Mouse (Mus musculus) Patski (cell line): ENCODE results near the gene Dohh. TPM values are rescaled to one million over a fixed set of nuclear protein-coding genes. Genes with fewer than 3 reads are reported as not detected.
A peak's percentile ranks its signal among the peaks of the same experiment; 100 is the strongest.

ENCODE experiments used
- ATAC-seq: fragments of 100-300 bp; one replicate; pipeline ENCODE4 v1.8.0; 2021
- CTCF ChIA-PET: fragments of 350-600 bp; sonication (Branson Sonifier 250); formaldehyde crosslinking; loops from one replicate; lab custom pipeline; 2022; ENCODE audit warnings: inconsistent platforms; lab: Charles Lee
- POLR2A ChIA-PET: fragments of 350-600 bp; sonication (Branson Sonifier 250); formaldehyde crosslinking; loops from one replicate; lab custom pipeline; 2022; ENCODE audit warnings: antibody characterized with exemption, inconsistent platforms; lab: Charles Lee
- DNase-seq: peaks from one replicate; pipeline ENCODE4 v3.0.0-alpha.2; 2011; ENCODE audit warnings: low read depth, low spot score
- H3K27me3 ChIP-seq: fragments of 371-371 bp; one replicate; pipeline ENCODE4 v1.5.1; 2021
- CTCF ChIP-seq: fragments of 100-300 bp; IDR thresholded peaks from one replicate; pipeline ENCODE4 v1.5.1; 2021
- in situ Hi-C: fragments of 300-500 bp; cut with MboI; formaldehyde crosslinking; loops from 3 replicates; pipeline ENCODE4 v1.11.1; 2018; ENCODE audit warnings: low pct_unique_long_range_greater_than_20kb, mixed read lengths
- polyA plus RNA-seq: library from polyadenylated mRNA; unstranded; gene quantifications from one replicate; pipeline ENCODE4 v1.2.3, GENCODE M21; 2021

Dohh gene
- 83.4 TPM for polyA plus RNA-seq

DNA sequence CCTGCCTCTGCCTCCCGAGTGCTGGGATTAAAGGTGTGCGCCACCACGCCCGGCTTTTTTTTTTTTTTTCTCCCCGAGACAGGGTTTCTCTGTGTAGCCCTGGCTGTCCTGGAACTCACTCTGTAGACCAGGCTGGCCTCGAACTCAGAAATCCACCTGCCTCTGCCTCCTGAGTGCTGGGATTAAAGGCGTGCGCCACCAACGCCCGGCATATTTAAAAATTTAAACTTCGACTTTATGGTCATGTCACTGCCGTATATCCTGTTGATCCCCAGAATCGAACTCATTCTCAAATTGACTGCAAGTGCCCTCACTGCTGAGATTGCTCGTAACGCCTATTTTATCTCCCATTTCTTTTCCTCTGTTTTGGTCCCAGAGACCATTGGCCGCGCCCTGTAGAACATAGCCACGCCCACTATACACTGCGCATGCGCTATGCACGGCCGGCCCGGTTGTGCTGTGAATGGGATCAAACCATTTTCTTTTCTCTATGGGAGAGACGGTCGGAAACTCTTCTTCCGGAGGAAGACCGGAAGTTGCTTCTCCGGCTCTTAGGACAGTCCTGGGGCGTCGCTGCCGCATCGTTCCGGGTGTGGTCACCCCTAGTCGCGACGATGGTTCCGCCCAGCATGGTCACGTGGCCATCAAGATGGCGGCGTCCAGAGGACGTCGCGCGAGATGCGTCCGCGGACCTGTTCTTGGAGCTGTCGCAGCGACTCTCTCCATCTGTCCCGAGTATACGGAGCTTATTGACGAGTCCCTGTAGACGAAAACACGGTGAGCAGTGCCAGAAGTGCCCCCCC, at the start of gene Dohh, which contains the start of gene Gm48551:
Gene Dohh (plus strand): TSS at position 627 of the 803 bp plus-strand sequence.
Gene Gm48551 (plus strand): TSS at position 665 of the 803 bp plus-strand sequence.
- CTCF ChIA-PET = interaction anchor here (0.6 to 2.2 kb wide), 2 partner anchors 21 to 67 kb away, joined by 3 to 12 read pairs; no protein-coding TSS in a partner anchor
- TF ChIP-seq CTCF = no peak
- no peaks in the 10 kb centered on the region for H3K27me3 ChIP-seq
- in situ Hi-C loops = no loop called here
- peak; percentile 83 for ATAC-seq
- peak; percentile 94 for DNase-seq
- POLR2A ChIA-PET = interaction anchor here (1.3 kb wide), 1 partner anchor 10 kb away, joined by 3 read pairs; no protein-coding TSS in a partner anchor

- no peak for ATAC-seq
- ChIA-PET CTCF (interaction anchor here (1.4 kb wide), 1 partner anchor 46 kb away, joined by 5 read pairs; no protein-coding TSS in a partner anchor), POLR2A (interaction anchor here (0.6 kb wide), 1 partner anchor 125 kb away, joined by 6 read pairs; no protein-coding TSS in a partner anchor)
- no peak for DNase-seq
- in situ Hi-C loops = no loop called here
- TF ChIP-seq CTCF = no peak
- no peaks in the 10 kb centered on the region for H3K27me3 ChIP-seq
Observed at GRCm38 (mm10) chr10:81335393-81336340, 48.6 kb upstream of the Dohh start.

DNA sequence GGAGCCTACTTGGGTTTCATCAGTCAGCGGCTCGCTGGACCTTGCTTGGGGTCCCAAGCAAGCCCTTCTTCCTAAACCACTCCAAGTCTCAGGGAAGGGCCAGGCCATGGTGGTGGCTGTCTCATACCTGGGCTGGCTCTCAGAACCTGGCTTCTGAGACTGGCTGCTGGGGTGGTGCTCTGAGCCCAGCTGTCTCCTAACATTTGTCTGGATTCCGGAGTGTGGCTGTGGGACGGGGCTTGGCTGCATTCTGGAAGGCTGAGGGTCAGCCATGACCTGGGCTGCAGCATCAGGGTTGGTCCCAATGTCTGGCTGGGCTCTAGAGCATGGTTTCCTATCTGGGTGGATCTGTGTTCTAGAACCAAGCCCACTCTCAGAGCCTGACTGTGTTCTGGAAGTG, 47.7 kb upstream of the Dohh start:
- H3K27me3 ChIP-seq = no peaks in the 10 kb centered on the region
- in situ Hi-C loops = no loop called here
- no peak for ATAC-seq
- no peak for DNase-seq
- CTCF ChIA-PET = interaction anchor here (1.4 kb wide), 1 partner anchor 47 kb away, joined by 5 read pairs; no protein-coding TSS in a partner anchor
- TF ChIP-seq CTCF = no peak
- POLR2A ChIA-PET = no interaction called here

- ATAC-seq = no peak
- no peak for TF ChIP-seq CTCF
- no peaks in the 10 kb centered on the region for H3K27me3 ChIP-seq
- DNase-seq = no peak
- in situ Hi-C loops = no loop called here
- ChIA-PET POLR2A (no interaction called here), CTCF (interaction anchor here (1.0 to 2.3 kb wide), 2 partner anchors 10 to 48 kb away, joined by 3 to 10 read pairs; partner anchors contain the start of genes Hmg20b and Pip5k1c)
Observed at GRCm38 (mm10) chr10:81340551-81341332, 43.5 kb upstream of the Dohh start.

DNA sequence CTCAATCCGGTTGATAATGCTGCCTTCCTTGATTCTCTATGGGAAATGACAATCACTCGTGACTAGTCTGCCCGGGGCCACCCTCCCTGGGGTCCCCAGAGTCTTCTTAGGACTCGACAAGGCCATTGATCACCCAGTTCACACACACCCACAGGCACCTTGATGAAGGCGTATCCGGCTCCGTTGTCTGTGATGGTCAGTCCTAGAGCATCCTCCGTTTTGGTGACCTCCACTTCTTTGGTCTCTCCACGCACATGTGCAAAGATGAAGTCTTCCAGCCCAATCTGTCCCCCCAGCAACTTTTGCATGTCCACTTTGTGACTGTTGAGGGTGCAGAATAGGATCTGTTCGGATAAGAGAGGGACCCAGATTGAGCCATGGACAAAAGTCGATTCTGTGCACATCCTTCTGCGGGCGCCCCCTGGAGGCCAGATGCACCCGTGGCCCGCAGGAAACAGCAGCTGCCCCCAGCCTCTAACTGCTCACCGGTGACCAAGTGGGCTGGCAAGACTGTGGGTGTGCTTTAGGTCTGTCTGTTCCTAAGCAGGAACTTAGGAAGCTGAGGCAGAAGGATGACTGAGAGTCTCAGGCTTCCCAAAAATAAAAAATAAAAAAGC, 42.8 kb upstream of the Dohh start:
- no peak for ATAC-seq
- POLR2A ChIA-PET = no interaction called here
- no peak for TF ChIP-seq CTCF

DNA sequence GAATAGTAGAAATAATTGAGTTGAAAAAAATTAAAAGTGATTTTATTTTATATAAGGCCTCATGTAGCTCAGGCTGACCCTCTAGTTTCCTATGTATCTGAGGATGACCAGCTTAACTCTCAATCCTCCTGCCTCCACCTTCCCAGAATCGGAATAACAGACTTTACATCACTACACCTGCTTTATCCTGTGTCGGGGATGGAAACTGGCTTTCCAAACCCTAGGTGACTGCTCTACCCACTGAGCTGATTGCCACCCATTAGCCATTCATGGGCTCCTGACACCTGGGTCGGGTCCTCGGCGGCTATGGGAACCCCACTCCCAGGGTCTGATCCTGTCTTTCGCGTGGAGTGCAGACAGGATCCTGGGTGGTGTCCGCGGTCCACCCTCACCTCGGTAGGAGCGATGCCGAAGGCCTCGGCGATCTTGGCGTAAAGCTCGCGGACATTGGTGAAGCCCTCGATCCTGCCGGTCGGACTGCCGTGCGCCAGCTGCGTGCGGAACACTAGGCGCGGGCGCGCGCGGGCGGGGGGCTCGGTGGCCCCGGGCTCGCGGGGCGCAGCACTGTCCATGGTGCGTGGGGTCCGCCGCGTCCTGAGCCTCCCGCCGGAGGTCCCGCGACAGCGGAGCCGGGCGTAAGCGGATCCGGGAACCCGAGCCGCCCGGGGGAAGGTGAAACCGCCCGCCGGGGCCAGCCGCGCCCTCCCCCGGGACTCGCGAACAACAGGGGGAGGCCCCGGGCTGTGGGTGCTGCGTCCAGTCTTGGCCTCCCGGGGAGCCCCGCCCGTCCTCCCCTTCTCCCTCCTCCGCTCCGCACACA, 41.3 kb upstream of the Dohh start, which contains the start of gene Gipc3:
Gene Gipc3 (minus strand): TSS at position 581 of the 820 bp plus-strand sequence.
- in situ Hi-C loops = no loop called here
- no peak for DNase-seq
- no peak for TF ChIP-seq CTCF
- POLR2A ChIA-PET = no interaction called here
- CTCF ChIA-PET = interaction anchor here (1.1 to 2.3 kb wide), 5 partner anchors 8 to 54 kb away, joined by 3 to 10 read pairs (median 5); partner anchors contain the start of genes Hmg20b and Pip5k1c
- ATAC-seq = no peak
- no peaks in the 10 kb centered on the region for H3K27me3 ChIP-seq

More for the DNA sequence above, 42.8 kb upstream of the Dohh start:
- H3K27me3 ChIP-seq = no peaks in the 10 kb centered on the region
- CTCF ChIA-PET = interaction anchor here (0.7 to 2.3 kb wide), 9 partner anchors 8 to 53 kb away, joined by 3 to 10 read pairs (median 4); partner anchors contain the start of genes Hmg20b and Pip5k1c
- DNase-seq = no peak
- in situ Hi-C loops = no loop called here

DNA sequence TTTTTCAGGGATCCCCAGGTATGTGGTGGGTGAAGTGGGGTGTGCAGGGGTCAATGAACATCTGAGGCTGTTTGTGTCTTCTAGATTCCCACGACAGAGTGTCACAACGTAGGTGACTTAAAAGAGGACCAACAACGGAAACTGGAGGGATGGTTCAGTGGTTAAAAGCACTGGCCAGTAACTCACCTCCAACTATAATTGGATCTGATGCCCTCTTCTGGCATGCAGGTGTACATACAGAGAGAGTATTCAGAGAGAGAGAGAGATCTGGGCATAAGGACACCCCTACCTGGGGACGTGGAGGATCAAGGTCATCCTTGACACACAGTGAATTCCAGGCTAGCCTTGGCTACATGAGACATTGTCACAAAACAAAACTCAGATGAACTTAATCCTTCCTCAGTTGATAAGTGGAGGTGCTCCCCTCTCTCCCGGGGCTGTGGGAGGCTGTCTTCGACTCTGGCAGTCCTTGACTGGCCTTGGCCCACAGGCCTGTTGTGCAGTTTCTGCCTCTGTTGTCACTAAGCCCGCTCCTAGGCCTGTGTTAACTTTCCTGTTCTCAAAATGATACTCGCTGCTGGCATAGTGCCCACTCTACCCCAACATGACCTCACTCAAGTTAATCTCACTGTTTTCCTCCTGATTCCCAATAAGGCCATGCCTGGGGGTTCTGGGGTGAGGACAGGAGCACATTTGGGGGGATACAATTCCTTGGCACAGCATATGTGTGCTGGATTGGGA, 39.6 kb upstream of the Dohh start:
- CTCF ChIA-PET = no interaction called here
- in situ Hi-C loops = no loop called here
- no peaks in the 10 kb centered on the region for H3K27me3 ChIP-seq
- POLR2A ChIA-PET = no interaction called here
- DNase-seq (peak; percentile 62), ATAC-seq (peak; percentile 28)
- no peak for TF ChIP-seq CTCF

DNA sequence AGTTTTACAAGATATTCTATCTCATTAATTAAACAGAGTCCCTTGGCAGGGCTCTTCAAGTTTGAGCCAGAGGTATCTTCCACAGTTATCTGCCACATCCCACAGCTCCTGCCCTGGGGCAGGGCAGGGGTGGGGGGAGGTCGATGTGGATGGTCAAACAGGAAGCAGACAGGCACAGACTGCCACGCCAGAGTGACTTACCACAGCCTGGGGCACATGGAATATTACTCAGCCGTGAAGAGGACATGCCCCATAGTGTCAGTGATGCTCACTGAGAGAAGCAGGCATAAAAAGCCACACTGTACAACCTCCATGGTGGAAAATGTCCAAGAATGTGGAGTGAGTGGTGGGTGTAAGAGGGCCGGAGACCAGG, 39.1 kb upstream of the Dohh start:
- ATAC-seq = peak; percentile 28
- POLR2A ChIA-PET = no interaction called here
- TF ChIP-seq CTCF = no peak
- peak; percentile 55 for DNase-seq
- CTCF ChIA-PET = no interaction called here
- no peaks in the 10 kb centered on the region for H3K27me3 ChIP-seq
- in situ Hi-C loops = no loop called here
